Mouse (Mus musculus) bone marrow macrophage, adult 2 months (primary cell): Measurements from ENCODE around the gene Gm34302. TPM values are rescaled to one million over a fixed set of nuclear protein-coding genes. Genes with fewer than 3 reads are reported as not detected.
"Not testable (repeated sequence)": the region's sequence is repeated elsewhere in the genome, so short reads cannot be mapped to it uniquely, and the experiment has no call there.

Source experiments
- H3K27ac ChIP-seq: 2 replicates; pipeline ENCODE4 v1.5.1; 2012; ENCODE audit warnings: low read depth, low read length; ENCODE audit not compliant: insufficient read depth
- H3K4me1 ChIP-seq: 2 replicates; pipeline ENCODE4 v1.6.1; 2012; ENCODE audit warnings: low read length; ENCODE audit not compliant: control insufficient read depth, insufficient read depth
- H3K4me3 ChIP-seq: 2 replicates; pipeline ENCODE4 v1.5.1; 2012; ENCODE audit warnings: mild to moderate bottlenecking, low read length, moderate library complexity; ENCODE audit not compliant: insufficient read depth
- CTCF ChIP-seq: IDR thresholded peaks from 2 replicates; pipeline ENCODE4 v1.5.1; 2012; ENCODE audit warnings: low read depth, mild to moderate bottlenecking, low read length, moderate library complexity
- POLR2A ChIP-seq: IDR thresholded peaks from 2 replicates; pipeline ENCODE4 v1.6.1; 2012; ENCODE audit warnings: mild to moderate bottlenecking, low read depth, low read length, borderline replicate concordance
- polyA plus RNA-seq: library from polyadenylated mRNA; stranded (reverse); fragments of >200 nt; gene quantifications from 2 replicates; pipeline ENCODE4 v1.2.4, GENCODE M21; 2012; ENCODE audit not compliant: missing spikeins, insufficient read depth, insufficient read length

The Gm34302 gene
- polyA plus RNA-seq = not detected in 2 replicates

DNA sequence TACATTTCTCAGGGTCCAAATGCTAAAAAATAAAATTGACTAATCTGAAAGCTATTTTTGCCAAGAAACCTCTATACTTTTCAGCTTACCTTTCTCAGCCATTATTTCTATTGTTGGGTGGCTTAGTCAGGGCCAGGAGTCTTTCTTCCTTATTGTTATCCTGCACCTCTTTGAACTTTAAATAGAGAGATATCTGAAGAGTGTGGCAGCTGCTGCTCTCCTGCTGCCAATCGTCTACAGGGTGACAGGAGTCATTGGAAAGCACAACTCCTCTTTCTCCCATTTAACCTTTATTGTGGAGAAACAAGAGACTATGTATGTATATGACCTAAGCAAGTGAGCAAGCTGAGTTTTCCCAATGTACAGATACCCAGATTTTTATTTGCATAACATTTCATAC lies at the start of gene Gm34302:
TSS of gene Gm34302 (minus strand) at position 154 of the 400 bp plus-strand sequence.
- Histone ChIP-seq H3K4me3 (no peak within 1 kb of the TSS), H3K4me1 (no peaks in the 10 kb centered on the region), H3K27ac (no peak within 1 kb of the TSS)
- no peak for TF ChIP-seq CTCF
- no peak for TF ChIP-seq POLR2A

DNA sequence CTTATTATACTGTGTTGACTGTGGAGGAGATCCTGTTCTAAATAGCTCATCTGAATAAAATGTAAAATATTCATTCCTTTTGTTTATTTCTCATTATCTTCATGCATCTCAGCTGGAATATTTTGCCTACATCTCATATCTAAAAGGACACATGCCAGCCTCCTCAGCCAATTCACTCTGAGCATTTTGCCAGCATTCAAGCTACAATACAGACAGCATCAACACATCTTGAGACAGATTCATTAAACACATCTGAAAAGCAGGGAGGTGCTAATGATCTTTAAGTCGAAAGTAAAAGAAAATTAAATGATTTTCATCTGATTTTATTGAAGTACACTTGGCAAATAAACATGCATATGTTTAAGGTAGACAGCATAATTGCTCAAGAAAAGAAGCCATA lies 48.2 kb upstream of the Gm34302 start:
- no peak for TF ChIP-seq POLR2A
- TF ChIP-seq CTCF = no peak
- H3K4me3 ChIP-seq = no peak overlapping the region
- H3K4me1 ChIP-seq = no peaks in the 10 kb centered on the region
- H3K27ac ChIP-seq = no peak overlapping the region

DNA sequence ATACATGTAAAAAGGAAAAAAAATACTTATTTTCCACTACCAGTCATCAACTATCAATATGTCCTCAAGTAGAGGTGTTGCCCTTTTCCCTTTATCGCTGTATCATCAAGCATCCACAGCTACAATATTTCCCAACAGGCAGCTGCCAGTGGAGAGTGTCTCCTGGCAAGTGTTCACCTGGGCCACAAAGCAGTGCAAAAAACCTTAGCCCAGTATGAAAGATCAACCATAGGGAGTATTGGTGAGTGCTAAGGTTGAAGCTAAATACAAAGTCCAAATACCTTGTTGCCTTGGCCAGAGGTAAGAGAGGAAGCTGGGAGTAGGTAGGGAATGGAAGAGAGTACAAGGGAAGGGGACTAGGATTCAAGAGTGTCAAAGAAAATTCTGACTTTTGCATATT lies 34.0 kb upstream of the Gm34302 start:
- Histone ChIP-seq H3K4me3 (no peak overlapping the region), H3K27ac (no peak overlapping the region), H3K4me1 (no peaks in the 10 kb centered on the region)
- TF ChIP-seq CTCF (no peak), POLR2A (no peak)

DNA sequence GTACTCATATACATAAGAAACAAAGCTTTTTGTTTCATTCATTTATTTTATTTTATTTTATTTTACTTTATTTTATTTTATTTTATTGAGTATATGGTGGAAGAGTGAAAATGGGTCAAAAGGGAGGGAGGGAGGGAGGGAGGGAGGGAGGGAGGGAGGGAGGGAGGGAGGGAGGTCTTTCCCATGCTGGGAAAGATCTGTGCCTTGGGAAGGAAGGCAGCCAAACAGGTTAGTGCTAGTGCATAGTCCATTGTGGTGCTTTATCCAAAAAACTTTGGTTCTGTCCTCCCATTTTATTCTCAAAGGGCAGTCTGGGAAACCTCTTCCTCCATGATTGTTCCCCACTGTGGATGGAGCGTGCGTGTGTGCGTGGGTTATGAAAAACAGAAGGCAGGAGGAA lies 32.6 kb upstream of the Gm34302 start:
- not testable (repeated sequence) for H3K27ac ChIP-seq, H3K4me1 ChIP-seq, H3K4me3 ChIP-seq

DNA sequence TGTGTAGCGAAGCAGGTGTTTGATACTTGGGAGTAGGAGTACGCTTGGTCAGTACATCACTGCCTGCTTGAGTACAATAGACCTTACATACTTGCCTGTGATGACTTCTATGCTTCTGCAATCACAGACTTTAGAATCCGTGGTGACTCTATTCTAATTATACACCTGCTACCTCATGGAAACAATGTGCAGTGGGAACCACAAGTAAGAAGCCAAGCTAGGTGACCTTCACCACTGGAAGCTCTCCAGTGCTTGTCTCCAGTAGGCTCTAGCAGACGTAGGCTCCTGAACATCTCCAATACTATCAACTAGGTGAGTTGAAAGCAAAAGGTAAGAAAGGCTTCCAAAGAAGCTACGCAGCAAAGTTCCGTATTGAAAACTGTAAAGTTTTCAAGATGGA lies 27.6 kb upstream of the Gm34302 start:
- TF ChIP-seq CTCF (no peak), POLR2A (no peak)
- no peak overlapping the region for H3K27ac ChIP-seq
- H3K4me3 ChIP-seq = no peak overlapping the region
- H3K4me1 ChIP-seq = no peaks in the 10 kb centered on the region

DNA sequence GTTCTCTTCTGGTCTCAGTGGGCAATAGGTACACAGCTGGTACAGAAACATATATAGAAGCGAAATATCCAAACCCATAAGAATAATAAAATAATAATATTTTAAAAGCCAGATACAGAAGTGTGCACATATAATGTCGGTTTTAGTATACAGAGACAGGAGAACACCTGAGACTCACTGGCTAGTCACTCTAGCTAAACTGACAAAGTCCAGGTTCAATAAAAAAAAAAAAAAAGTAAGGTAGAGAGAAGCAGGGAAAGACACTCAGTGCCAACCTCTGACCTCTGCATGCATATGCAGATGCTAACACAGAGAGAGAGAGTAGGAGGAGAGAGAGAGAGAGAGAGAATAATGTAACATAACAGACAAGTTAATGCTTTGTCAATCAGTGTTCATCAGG lies 25.8 kb upstream of the Gm34302 start:
- H3K4me3 ChIP-seq = no peak overlapping the region
- H3K27ac ChIP-seq = no peak overlapping the region
- no peak for TF ChIP-seq CTCF
- no peak for TF ChIP-seq POLR2A
- no peaks in the 10 kb centered on the region for H3K4me1 ChIP-seq

DNA sequence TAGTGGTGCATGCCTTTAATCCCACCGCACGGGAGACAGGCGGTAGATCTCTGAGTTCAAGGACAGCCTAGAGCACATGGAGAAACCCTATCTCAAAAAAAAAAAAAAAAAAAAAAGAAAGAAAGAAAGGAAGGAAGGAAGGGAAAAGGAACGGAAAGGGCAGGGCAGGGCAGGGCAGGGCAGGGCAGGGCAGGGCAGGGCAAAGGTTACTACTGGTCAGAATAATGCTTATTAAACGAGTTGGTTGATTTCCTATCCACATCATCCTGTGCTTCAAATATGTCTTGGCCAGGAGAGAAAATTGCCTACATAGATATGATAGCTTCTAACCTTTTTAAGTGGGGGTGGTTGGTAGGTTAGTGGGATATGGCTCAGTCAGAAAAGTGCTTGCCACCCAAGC lies 25.2 kb upstream of the Gm34302 start:
- no peak overlapping the region for H3K27ac ChIP-seq
- no peak overlapping the region for H3K4me3 ChIP-seq
- H3K4me1 ChIP-seq = no peaks in the 10 kb centered on the region
- no peak for TF ChIP-seq POLR2A
- no peak for TF ChIP-seq CTCF

DNA sequence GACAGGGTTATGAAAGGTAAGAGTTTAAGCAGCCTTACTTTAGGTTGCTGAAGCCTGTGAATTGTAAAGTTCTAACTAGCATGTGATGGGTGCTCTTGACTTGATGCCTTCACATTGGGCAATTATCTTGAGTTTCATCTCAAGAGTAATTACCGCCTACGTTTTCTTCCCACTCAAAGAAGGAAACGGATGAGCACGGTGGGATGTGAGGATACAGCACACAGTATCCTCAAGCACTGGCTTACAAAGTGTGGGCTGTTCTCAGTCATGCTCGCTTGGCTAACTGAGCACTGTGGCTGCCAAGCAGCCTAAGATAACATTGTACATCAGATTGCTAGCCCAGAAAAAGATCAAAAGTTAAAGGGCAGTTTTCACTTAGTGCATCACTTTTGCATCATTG lies 20.8 kb upstream of the Gm34302 start:
- TF ChIP-seq CTCF (no peak), POLR2A (no peak)
- Histone ChIP-seq H3K4me3 (no peak overlapping the region), H3K4me1 (no peaks in the 10 kb centered on the region), H3K27ac (no peak overlapping the region)

DNA sequence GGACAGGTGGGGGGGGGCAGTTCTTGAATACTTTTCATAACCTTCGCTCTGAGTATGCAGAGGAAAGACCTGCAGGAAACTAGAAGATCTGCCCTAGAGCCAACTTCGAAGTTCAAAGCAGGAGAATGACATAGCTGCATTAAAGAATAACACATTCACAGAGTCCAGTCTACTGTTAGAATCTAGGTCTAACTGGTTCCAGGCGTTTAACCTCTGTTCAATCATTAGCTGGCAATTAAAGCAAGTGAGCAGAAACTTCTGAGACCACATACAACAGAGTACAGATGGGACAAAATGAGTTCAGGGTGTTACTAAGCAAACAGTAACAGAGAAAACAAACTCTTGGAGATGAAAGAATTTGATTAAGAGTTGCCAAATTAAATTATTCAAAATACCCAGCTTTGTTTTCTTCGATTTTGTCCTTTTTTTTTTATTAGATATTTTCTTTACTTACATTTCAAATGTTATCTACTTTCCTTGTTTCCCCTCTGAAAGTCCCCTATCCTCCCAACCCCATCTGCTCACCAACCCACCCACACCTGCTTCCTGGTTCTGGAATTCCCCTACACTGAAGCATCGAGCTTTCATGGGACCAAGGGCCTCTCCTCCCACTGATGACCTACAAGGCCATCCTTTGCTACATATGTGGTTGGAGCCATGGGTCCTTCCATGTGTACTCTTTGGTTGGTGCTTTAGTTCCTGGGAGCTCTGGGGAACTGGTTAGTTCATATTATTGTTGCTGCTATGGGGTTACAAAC lies 11.1 kb upstream of the Gm34302 start:
- H3K4me3 ChIP-seq = no peak overlapping the region
- no peak for TF ChIP-seq CTCF
- TF ChIP-seq POLR2A = no peak
- no peak overlapping the region for H3K27ac ChIP-seq
- no peaks in the 10 kb centered on the region for H3K4me1 ChIP-seq

DNA sequence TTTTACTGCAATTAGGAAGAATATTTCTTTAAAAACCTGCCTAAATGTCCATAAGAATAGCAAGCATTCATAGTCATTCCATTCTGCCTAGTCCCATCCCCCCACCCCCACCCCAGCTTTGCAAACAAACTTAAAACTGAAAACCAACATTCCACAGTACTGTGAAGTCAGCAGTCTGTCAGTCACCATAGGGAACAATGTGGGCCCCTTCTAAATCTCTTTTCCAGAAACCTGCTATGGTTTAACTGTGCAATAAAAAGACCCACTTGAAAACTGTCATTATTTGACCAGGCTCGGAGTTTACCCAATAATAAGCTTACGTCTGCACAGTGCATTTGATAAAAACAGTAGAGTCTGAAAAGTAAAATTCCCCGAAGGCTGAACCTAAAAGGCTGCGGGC lies 9.9 kb upstream of the Gm34302 start:
- Histone ChIP-seq H3K4me3 (no peak overlapping the region), H3K4me1 (no peaks in the 10 kb centered on the region), H3K27ac (no peak overlapping the region)
- TF ChIP-seq POLR2A = no peak
- no peak for TF ChIP-seq CTCF
